Mouse (Mus musculus) urinary bladder, adult 18-20 months (tissue): ENCODE results near the gene Ssr2.
"Not testable (repeated sequence)": the region's sequence is repeated elsewhere in the genome, so short reads cannot be mapped to it uniquely, and the experiment has no call there.

ENCODE experiments used
- DNase-seq, 2 experiments: peaks; one replicate each; pipeline ENCODE4 v3.0.0; 2022; ENCODE audit warnings: low spot score in 2 of 2, mixed read lengths in 2 of 2

Gene Ssr2

DNA sequence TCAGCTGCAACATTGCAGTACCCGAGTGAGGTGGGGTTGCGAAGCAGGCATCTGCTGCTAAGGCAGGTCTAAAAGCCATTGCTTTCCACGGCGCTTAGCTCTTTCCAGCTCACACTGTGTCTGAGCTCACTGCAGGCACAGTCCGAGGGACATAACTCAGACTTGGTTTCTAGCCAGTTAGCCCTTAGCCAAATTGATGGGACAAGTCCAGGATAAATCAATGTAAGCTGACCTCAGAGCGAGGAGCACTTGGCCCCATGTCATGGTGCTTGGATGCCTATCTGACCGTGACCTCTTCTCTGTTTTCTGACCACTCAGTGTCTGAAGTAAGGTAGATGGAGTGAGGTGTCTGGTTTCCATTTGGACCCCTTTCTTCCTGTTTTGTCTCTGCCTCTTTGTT lies 11.7 kb upstream of the Ssr2 start:
- DNase-seq, result no peak

GRCm38 (mm10) chr3:88566116-88566515 lies 9.6 kb upstream of the Ssr2 start:
- no peak for DNase-seq

DNA sequence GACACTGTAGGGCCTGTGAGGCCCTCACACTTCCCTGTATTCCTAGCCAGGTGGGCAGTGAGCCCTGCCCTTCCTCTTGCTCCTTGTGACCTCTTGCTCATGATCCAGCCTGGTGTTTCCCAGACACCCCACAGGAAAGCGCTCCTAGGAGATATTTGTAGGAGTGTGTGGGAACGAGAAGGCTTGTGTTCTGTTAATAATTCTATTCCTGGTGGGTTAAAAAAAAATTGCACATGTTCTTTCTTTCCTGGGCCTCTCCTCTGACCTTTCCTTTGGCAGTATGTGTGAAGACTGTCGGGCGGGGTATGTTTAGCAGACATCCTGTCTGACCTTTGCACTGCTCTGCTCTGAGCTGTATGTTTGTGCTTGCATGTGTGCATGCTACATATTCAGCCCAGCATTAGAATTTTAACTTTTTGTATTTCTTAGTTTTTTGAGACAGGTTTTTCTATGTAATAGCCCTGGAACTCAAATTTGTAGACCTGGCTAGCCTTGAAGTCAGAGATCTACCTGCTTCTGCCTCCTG lies 9.1 kb upstream of the Ssr2 start:
- no peak for DNase-seq

- no peak for DNase-seq
Observed at GRCm38 (mm10) chr3:88567892-88568291, 7.8 kb upstream of the Ssr2 start.

GRCm38 (mm10) chr3:88568615-88569014 lies 7.1 kb upstream of the Ssr2 start:
- no peak for DNase-seq

DNA sequence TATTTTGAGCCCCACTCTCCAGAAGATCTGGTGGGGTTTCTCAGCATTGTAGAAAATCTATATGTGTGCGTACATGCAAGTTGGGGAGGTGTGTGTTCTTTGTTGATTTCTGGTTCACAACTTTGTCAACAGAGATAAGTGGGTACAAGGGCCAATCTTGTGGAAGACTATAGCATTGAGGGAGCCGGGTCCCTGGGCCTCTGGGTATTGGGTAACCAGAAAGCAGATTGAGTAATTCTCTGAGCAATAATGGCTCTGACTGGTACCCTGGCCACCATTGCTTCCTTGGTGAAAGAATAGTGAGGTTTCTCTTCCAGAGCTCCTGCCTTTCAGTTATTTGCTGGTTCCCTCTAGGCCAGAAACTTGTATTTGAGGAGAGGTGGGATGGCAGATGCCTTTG lies 6.6 kb upstream of the Ssr2 start:
- DNase-seq, result no peak

GRCm38 (mm10) chr3:88569694-88570093 lies 6.0 kb upstream of the Ssr2 start:
- DNase-seq, result no peak

DNA sequence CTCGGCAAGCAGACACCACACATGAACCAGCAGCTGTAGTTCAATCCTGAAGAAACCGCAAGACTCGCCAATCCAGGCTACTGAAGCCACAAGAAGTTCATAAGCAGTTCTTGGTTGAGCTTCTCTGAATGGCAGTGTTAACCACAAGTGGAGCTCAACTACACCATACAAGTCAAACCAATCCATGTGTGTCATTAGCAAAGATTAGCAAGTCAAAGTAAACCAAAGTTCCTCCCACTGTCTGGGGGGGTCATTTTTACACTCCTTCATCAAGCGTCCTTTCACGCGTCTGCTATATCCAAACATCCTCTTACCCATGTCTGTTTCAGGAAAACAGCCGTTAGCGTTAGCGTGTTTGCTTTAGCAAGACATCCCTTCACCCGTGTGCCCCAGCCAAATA lies 5.3 kb upstream of the Ssr2 start:
- no peak for DNase-seq

DNA sequence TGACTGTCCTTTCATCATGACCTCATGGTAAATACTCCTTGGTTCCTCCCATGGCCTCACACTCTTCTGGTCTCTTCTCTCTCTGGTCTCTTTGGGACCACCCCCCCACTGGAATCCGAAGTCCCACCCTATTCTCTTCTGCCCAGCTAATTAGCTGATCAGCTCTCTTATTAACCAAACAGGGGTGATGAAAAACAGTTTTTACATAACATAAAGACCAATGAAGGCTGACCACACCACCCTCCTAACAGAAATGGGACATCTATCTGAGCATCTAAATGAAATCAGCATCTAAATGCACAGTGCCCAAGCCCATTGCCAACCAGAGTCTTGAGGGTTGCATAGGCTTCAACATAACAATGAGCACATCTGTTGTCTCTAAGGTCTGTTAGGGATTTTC lies 3.8 kb upstream of the Ssr2 start:
- DNase-seq, result no peak

GRCm38 (mm10) chr3:88572835-88573234 lies 2.8 kb upstream of the Ssr2 start:
- no peak for DNase-seq

- no peak for DNase-seq
Observed at GRCm38 (mm10) chr3:88573810-88574209, 1.9 kb upstream of the Ssr2 start.

DNA sequence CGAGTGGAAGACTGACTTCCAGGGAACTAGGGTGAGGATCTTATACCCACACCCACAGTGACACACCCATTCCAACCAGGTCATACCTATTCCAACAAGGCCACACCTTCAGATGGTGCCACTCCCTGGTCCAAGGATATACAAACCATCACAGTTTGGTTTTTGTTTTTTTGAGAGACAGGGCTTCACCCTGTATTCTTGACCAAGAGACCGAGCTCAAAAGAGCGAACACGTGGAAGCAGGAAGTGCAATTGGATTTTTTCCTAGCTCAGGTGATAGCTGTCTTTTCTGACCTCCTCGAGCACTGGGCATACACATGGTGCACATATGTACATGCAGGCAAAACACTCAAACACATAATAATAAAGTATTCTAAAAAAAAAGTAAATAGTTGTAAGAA lies 2.2 kb downstream of the Ssr2 start:
- not testable (repeated sequence) for DNase-seq

DNA sequence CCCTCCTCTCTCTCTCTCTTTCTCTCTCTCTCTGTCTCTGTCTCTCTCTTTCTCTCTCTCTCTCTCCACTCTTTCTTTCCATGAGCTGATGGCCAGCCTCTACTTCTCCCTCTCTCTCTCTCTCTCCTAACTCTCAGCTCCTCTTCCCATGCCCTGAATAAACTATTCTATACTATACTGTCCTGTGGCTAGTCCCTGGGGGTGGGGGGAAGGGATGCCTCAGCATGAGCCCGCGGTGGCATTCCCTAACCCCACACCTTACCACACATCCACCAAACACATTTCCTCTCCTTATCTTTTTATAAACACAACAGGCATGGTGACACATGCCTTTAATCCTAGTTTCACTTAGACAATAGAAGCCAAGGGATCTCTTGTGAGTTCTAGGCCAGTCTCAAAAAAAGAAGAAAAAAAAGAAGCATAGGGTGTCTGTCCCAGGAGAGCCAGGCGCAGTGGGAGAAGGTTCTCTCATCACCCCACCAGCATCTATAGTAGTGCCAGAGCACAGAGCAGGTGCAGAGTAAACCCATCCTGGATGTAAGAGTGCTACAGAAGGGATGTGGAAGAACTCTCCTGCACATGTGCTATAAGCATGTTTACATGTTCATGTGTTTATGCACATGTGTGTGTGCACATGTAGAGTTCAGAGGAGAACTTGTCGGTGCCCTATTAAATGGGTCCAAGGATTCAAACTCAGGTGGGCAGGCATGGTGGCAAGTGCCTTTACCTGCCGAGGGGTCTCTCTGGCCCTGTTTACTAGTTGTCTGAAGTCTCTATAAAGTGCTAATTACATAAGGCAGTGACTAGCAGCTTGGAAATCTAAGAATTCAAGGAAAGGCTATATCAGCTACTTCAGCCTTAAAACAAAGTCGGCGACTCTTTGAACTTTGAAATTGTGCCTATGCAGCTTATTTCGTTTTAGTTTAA lies 3.1 kb downstream of the Ssr2 start:
- DNase-seq, result no peak

- peak; percentile 60 to 73 for DNase-seq
Observed at GRCm38 (mm10) chr3:88579454-88580117, 3.9 kb downstream of the Ssr2 start.

- DNase-seq, result no peak
Observed at GRCm38 (mm10) chr3:88585769-88586168, 10.1 kb downstream of the Ssr2 start.

- DNase-seq, result no peak
Observed at GRCm38 (mm10) chr3:88586640-88587039, 11.0 kb downstream of the Ssr2 start.

DNA sequence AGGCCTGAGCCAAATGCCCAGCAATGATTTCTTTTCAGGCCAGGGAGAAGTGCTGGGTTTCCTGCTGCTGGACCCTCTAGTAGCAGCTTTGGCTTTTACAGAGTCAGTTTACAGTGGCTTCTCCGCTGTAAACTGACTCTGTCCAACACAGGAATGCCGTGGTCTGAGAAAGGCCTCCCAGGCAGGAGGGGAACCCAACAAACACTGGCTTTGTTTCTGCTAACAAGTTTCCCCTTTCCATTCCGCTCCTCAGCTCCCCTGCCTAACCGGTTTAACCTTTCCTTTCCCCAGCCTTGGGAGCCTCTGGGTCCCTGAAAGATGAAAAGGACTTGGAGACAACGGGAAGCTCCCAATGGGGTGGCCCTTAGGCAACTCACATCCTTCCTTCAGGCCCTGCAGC lies 14.6 kb downstream of the Ssr2 start:
- DNase-seq, result no peak

DNA sequence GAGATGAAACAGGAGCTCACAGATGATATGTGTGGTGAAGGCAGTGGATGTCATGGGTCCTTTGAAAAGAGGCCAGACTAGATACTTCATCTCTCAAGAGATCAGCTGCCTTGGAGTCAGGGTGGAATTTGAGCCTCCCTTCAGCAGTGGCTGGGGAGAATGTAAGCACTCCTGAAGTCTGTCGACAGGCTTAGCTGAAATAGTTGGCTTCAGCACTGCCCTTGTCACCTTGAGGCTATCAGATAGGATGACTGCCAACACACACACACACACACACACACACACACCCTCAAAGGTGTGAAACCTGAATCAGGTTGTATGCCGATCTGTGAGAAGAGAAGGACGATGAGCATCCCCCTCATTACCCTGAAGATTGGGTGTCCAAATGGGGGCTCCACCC lies 15.4 kb downstream of the Ssr2 start:
- no peak for DNase-seq

DNA sequence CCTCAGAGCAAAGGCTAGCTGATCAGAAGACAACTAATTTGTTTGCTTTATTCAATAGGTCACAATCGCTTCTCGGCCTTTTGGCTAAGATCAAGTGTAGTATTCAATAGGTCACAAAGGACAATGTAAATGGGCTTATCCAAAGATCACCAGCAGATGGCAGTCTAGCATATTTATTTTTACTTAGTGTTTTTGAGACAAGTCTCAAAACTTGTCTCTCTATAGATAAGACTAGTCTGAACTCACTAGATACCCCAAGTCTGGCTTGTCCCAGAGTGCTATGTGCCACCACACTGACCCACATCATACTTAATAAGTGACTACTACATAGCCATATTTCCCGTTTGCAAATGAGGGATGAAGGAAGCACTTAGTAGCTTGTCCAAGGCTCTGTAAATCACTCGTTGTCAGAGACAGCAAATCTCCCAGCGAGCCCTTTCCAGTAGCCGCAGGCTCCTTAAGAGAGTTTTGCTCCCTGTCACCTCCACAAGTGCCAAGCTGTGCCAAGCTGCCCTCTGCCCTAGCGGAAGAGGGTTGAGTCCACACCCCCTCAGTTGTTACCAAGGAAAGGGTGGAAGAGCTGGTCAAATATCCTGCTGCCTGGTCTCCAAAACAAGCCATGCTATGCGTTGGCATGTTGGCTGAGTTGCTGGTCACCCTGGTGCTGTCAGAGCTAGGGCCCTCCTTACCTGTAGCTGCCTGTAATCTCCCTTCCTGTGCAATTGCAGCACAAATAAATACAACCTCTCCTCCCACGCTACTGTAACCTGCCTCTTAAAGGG lies 16.5 kb downstream of the Ssr2 start:
- peak; percentile 48 to 54 for DNase-seq

DNA sequence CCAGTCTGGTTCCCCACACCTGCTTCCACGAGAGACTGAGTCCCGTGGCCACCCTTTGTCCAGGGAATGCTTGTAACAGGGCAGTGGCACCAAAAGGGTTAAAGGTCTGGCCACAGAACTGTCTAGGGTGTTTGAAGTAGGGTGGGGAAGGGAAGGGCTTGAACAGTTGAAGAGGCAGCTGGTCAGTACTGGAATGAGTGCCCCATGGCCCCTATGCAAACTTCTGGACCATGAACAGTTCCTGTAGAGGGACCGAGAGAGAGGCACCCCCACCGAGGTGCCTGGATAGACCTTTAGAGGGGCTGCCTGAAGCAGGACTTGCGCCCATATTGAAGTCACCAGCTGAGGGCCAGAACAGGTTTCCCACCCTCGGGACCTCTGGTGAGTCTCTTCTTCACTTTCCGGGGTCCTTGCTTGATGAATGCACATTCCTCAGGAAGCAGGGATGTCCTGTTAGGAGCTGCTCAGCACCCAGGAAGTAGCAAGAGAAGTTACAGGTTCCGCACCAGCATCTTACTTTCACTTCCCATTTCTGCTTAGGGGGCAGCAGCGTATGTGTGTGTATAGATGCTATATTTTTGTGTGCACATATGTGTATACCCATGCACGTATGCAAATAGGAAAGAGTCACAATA lies 17.4 kb downstream of the Ssr2 start:
- no peak for DNase-seq

DNA sequence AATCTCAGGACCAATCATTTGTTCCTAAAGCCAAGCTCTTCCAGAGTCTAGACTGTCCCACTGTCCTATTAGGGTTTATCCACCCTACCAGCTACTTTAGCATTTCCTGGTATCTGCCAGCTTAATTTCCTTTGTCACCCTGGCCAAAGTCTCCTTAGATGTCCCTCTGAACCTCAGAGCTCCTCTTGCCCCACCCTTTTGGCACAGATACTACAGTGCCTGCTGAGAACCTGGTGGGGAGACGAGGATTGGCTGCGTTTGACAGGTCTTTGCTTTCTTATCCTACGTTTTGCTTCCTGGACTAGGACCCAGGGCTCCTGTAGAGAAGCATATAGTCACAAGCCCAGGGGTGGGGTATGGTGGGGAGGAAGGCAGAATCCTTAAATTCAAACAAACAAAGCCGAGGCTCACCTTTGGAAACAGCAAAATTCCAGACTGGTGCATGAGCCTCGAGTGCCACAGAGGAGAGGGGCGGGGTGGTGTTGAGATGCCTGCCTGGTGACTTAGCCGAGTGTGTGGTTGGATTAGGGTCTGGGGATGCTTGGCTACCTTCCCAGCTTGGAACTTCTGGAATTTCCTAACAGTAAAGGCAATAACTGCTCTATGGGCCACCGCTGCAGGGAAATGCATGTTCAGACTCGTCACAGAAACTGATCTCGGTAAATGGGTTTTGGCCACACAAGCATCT lies 18.4 kb downstream of the Ssr2 start:
- DNase-seq, result no peak
